Mouse (Mus musculus): ENCODE measurements around the gene D1Ertd622e. TPM values are rescaled to one million over a fixed set of nuclear protein-coding genes. Genes with fewer than 3 reads are reported as not detected.

D1Ertd622e gene
- polyA plus RNA-seq, 1 experiment from 2014 or later = 18.7 TPM

DNA sequence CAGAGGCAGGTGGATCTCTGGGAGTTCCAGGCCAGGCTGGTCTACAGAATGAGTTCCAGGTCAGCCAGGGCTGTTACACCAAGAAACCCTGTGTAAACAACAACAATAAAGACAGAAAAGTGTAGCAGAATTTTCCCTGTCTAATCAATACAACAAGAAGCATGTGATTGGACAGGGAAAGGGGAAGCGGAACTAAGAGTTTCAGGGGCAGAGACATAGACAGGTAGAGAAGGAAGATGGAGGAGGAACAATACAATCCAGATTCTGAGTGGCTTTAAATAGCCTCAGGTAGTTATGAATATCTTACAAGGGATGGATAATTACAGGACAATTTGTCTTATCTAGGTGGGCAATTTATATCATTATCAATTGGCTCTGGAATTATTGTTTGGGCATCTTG is 5.4 kb upstream of the D1Ertd622e start:
- Histone ChIP-seq H3K4me3 (replicated peaks) (no peak overlapping the region), H3K27ac (replicated peaks) (no peak overlapping the region), H3K9ac (no peak overlapping the region), H3K9me3 (replicated peaks) (no peaks in the 10 kb centered on the region), H3K4me2 (replicated peaks) (no peak overlapping the region), H3K4me1 (peaks cover 3% of the 10 kb centered on the region; the same call in 1 of the 2 replicates), H3K27me3 (no peaks in the 10 kb centered on the region), H3K36me3 (no peaks in the 10 kb centered on the region)
- WGBS = 85% methylated on average over 1 of the region's 1 CpGs
- ATAC-seq (ENCODE audit: insufficient number of reproducible peaks, low FRiP score, low TSS enrichment, low read depth) = no peak

DNA sequence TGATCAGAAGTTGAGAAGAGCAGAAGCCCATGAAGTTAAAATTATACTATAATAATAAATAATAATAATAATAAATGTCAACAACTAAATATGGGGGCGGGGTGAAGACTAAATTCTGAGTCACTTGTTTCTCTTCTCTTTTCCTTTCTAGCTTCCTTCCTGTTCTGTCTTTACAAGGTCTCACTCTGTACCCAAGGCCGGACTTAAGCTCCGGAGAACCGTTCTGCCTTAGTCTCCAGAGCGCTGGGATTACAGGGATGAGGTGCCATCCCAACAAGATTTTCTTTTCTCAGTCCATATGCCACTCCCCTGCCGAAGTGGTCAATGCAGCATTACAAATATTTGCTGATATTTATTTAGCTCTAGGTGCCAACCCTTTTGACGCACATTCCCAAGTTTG is 450 bp upstream of the D1Ertd622e start:
- H3K36me3 ChIP-seq = no peaks in the 10 kb centered on the region
- H3K27me3 ChIP-seq = no peaks in the 10 kb centered on the region
- H3K4me3 ChIP-seq (replicated peaks) = peak overlapping the region; percentile 80
- 21% methylated on average over 7 of the region's 7 CpGs for WGBS
- H3K27ac ChIP-seq (replicated peaks) = peak overlapping the region; percentile 90; the same call in 1 of the 2 replicates
- H3K9ac ChIP-seq = peak overlapping the region; percentile 52; the same call in 1 of the 2 replicates
- no peaks in the 10 kb centered on the region for H3K9me3 ChIP-seq (replicated peaks)
- peaks cover 10% of the 10 kb centered on the region; the same call in 1 of the 2 replicates for H3K4me1 ChIP-seq
- peak overlapping the region; percentile 66 for H3K4me2 ChIP-seq (replicated peaks)
- ATAC-seq (ENCODE audit: insufficient number of reproducible peaks, low FRiP score, low TSS enrichment, low read depth) = no peak

- under 1% methylated on average over 82 of the region's 93 CpGs for WGBS
- H3K4me2 ChIP-seq (replicated peaks) = peak overlapping the region; percentile 66
- H3K4me1 ChIP-seq = peaks cover 10% of the 10 kb centered on the region; the same call in 1 of the 2 replicates
- H3K27me3 ChIP-seq = no peaks in the 10 kb centered on the region
- peak; percentile 52 for ATAC-seq (ENCODE audit: insufficient number of reproducible peaks, low FRiP score, low TSS enrichment, low read depth)
- H3K4me3 ChIP-seq (replicated peaks) = peak overlapping the region; percentile 80
- peak overlapping the region; percentile 90 for H3K27ac ChIP-seq (replicated peaks)
- H3K9ac ChIP-seq = peak overlapping the region; percentile 52
- H3K9me3 ChIP-seq (replicated peaks) = no peaks in the 10 kb centered on the region
- H3K36me3 ChIP-seq = no peaks in the 10 kb centered on the region
Measured at GRCm38 (mm10) chr1:97660687-97661405, 1.0 kb downstream of the D1Ertd622e start.

DNA sequence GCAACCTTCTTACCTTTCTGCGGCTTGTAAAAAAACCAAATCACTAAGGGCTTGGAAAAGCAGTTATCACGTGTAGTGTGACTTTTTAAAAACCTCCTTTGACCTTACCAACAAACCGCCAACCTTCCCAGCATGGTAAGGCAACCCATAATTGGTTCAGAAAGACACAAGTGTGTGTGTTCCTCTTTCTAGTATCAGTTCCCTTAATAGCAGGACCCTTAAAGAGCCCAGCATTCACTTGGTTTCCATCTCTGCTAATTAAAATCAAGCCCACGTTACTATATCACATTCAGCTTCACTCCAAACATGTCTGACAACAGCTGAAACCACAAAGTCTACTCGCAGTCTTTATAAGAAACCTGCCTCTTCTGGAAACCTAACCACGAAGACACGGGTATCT is 2.5 kb downstream of the D1Ertd622e start:
- Histone ChIP-seq H3K4me2 (replicated peaks) (0 out of 2 replicates have a peak overlapping the region, but pooled peaks have one; percentile 66), H3K27ac (replicated peaks) (no peak overlapping the region), H3K27me3 (no peaks in the 10 kb centered on the region), H3K9me3 (replicated peaks) (no peaks in the 10 kb centered on the region), H3K9ac (no peak overlapping the region), H3K4me3 (replicated peaks) (peak overlapping the region; percentile 80; the same call in 1 of the 2 replicates), H3K36me3 (no peaks in the 10 kb centered on the region), H3K4me1 (peaks cover 10% of the 10 kb centered on the region; the same call in 1 of the 2 replicates)
- 60% methylated on average over 7 of the region's 7 CpGs for WGBS
- no peak for ATAC-seq (ENCODE audit: insufficient number of reproducible peaks, low FRiP score, low TSS enrichment, low read depth)

DNA sequence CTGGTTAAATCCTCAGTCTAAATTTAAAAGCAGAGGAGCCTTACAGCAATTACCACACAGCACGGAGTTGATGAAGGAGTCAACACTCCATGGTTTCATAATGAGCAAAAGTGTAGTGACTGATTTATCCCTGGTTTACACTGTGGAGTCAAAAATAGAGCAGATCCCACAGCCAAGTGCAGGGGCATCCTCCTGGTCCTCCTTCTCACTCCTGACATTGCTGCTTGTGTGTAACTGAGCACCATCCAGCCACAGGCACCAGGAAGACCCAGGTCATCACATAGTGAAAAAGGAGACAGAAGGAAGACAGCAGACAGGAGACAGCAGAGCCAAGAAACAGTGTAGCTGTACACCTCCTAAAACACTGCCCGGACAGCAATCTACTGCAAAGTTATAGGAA is 4.1 kb downstream of the D1Ertd622e start:
- H3K27ac ChIP-seq (replicated peaks) = no peak overlapping the region
- H3K36me3 ChIP-seq = no peaks in the 10 kb centered on the region
- peaks cover 10% of the 10 kb centered on the region; the same call in 1 of the 2 replicates for H3K4me1 ChIP-seq
- no peak overlapping the region for H3K9ac ChIP-seq
- no peaks in the 10 kb centered on the region for H3K27me3 ChIP-seq
- 72% methylated on average over 2 of the region's 2 CpGs for WGBS
- no peak overlapping the region for H3K4me2 ChIP-seq (replicated peaks)
- no peaks in the 10 kb centered on the region for H3K9me3 ChIP-seq (replicated peaks)
- ATAC-seq (ENCODE audit: insufficient number of reproducible peaks, low FRiP score, low TSS enrichment, low read depth) = no peak
- no peak overlapping the region for H3K4me3 ChIP-seq (replicated peaks)

- no peaks in the 10 kb centered on the region for H3K36me3 ChIP-seq
- ATAC-seq (ENCODE audit: insufficient number of reproducible peaks, low FRiP score, low TSS enrichment, low read depth) = no peak
- peaks cover 7% of the 10 kb centered on the region; the same call in 1 of the 2 replicates for H3K4me1 ChIP-seq
- WGBS = 57% methylated on average over 2 of the region's 2 CpGs
- no peak overlapping the region for H3K4me2 ChIP-seq (replicated peaks)
- H3K9me3 ChIP-seq (replicated peaks) = no peaks in the 10 kb centered on the region
- H3K27ac ChIP-seq (replicated peaks) = no peak overlapping the region
- H3K4me3 ChIP-seq (replicated peaks) = no peak overlapping the region
- no peaks in the 10 kb centered on the region for H3K27me3 ChIP-seq
- H3K9ac ChIP-seq = no peak overlapping the region
Measured at GRCm38 (mm10) chr1:97657201-97657600, 4.7 kb downstream of the D1Ertd622e start.

DNA sequence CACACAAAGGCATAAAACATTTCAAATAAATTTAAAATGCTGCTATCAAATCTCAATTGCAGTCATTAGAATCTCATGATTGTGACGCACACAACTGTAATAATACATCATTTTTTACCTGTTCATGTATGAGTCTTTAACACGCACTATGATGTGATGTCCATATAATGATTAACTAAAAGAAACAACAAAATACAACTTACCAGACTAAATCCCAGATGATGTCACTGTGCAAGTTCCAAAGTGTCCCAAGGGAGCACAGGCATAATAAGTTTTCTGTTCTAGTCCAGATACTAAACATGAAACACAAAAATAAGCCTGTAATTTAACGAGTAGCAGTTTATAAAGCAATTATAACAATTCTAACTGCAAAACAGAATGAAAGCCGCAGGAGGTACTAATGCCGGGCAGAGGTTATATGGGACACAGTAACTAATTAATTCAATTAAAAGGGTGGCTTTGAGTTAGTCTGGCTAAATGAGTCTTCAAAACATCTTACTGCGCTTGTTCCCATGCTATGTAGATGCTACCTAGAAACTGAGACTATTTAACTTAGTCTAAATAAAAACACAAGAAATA is 7.4 kb downstream of the D1Ertd622e start:
- H3K27ac ChIP-seq (replicated peaks) = no peak overlapping the region
- H3K4me1 ChIP-seq = peaks cover 3% of the 10 kb centered on the region; the same call in 1 of the 2 replicates
- no peaks in the 10 kb centered on the region for H3K36me3 ChIP-seq
- H3K27me3 ChIP-seq = no peaks in the 10 kb centered on the region
- no peaks in the 10 kb centered on the region for H3K9me3 ChIP-seq (replicated peaks)
- H3K9ac ChIP-seq = no peak overlapping the region
- no peak for ATAC-seq (ENCODE audit: insufficient number of reproducible peaks, low FRiP score, low TSS enrichment, low read depth)
- whole genome bisulfite sequencing = 73% methylated on average over 6 of the region's 6 CpGs
- no peak overlapping the region for H3K4me2 ChIP-seq (replicated peaks)
- no peak overlapping the region for H3K4me3 ChIP-seq (replicated peaks)

DNA sequence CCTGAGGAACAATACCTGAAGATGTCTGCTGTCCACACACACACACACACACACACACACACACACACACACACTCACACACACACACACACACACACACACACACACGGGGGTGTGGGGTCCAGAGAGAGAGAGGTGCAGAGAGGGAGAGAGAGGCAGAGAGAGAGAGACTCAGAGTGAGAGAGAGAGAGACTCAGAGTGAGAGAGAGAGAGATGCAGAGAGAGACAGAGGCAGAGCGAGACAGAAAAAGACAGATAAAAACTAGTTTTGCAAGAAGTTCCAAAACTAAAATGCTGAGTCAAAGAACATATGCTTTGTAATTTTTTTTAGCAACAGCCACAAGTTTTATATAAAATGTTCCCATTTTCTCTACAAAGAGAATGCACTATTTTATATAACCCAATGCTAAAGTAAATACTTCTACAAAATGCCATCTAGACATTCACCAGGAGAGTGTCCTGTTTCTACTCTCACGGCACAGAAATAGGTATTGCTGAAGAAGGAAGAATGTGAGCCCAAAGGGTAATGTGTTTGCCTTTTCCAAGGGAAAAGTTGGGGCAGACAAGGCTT is 11.2 kb downstream of the D1Ertd622e start:
- WGBS = 57% methylated on average over 3 of the region's 3 CpGs

DNA sequence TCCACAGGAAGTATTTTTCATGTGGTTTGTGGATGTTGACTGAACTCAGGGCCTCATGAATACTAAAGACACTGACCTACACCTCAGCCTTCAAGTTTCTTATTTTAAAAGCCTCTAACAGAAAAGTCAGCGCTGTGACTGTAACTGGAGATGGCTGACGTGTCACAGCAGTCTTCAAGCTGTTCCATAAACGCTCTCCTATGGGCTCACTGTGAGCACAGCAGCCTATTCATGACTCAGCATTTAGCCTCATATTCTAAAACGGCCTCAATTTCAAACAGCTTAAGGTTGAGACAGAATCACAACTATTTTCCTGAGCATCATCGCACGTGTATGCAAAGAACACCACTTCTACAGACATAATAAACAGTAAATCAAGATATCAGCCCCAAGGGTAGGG is 11.8 kb downstream of the D1Ertd622e start:
- 37% methylated on average over 6 of the region's 6 CpGs for WGBS
- no peak overlapping the region for H3K9ac ChIP-seq
- no peaks in the 10 kb centered on the region for H3K4me1 ChIP-seq
- H3K4me2 ChIP-seq (replicated peaks) = no peak overlapping the region
- ATAC-seq (ENCODE audit: insufficient number of reproducible peaks, low FRiP score, low TSS enrichment, low read depth) = no peak
- H3K27ac ChIP-seq (replicated peaks) = no peak overlapping the region
- H3K4me3 ChIP-seq (replicated peaks) = no peak overlapping the region
- no peaks in the 10 kb centered on the region for H3K9me3 ChIP-seq (replicated peaks)
- peaks cover 5% of the 10 kb centered on the region; the same call in 1 of the 2 replicates for H3K36me3 ChIP-seq
- H3K27me3 ChIP-seq = no peaks in the 10 kb centered on the region

More for the DNA sequence above, 11.2 kb downstream of the D1Ertd622e start:
- H3K4me3 ChIP-seq (replicated peaks) = no peak overlapping the region
- no peak overlapping the region for H3K9ac ChIP-seq
- no peaks in the 10 kb centered on the region for H3K9me3 ChIP-seq (replicated peaks)
- H3K36me3 ChIP-seq = peaks cover 5% of the 10 kb centered on the region; the same call in 1 of the 2 replicates
- no peak for ATAC-seq (ENCODE audit: insufficient number of reproducible peaks, low FRiP score, low TSS enrichment, low read depth)
- H3K4me2 ChIP-seq (replicated peaks) = no peak overlapping the region
- no peaks in the 10 kb centered on the region for H3K4me1 ChIP-seq
- no peaks in the 10 kb centered on the region for H3K27me3 ChIP-seq
- no peak overlapping the region for H3K27ac ChIP-seq (replicated peaks)

GRCm38 (mm10) chr1:97647037-97647436 is 14.8 kb downstream of the D1Ertd622e start:
- no peaks in the 10 kb centered on the region for H3K27me3 ChIP-seq
- H3K4me1 ChIP-seq = no peaks in the 10 kb centered on the region
- 86% methylated on average over 1 of the region's 1 CpGs for WGBS
- ATAC-seq (ENCODE audit: insufficient number of reproducible peaks, low FRiP score, low TSS enrichment, low read depth) = no peak
- H3K27ac ChIP-seq (replicated peaks) = no peak overlapping the region
- no peak overlapping the region for H3K4me2 ChIP-seq (replicated peaks)
- peaks cover 5% of the 10 kb centered on the region; the same call in 1 of the 2 replicates for H3K36me3 ChIP-seq
- H3K9ac ChIP-seq = no peak overlapping the region
- H3K9me3 ChIP-seq (replicated peaks) = no peaks in the 10 kb centered on the region
- no peak overlapping the region for H3K4me3 ChIP-seq (replicated peaks)

- ATAC-seq (ENCODE audit: insufficient number of reproducible peaks, low FRiP score, low TSS enrichment, low read depth) = no peak
- Histone ChIP-seq H3K9me3 (replicated peaks) (no peaks in the 10 kb centered on the region), H3K9ac (no peak overlapping the region), H3K4me1 (no peaks in the 10 kb centered on the region), H3K27me3 (no peaks in the 10 kb centered on the region), H3K27ac (replicated peaks) (no peak overlapping the region), H3K4me3 (replicated peaks) (no peak overlapping the region), H3K36me3 (no peaks in the 10 kb centered on the region), H3K4me2 (replicated peaks) (no peak overlapping the region)
- WGBS = 75% methylated on average over 8 of the region's 8 CpGs
Measured at GRCm38 (mm10) chr1:97634104-97634503, 27.8 kb downstream of the D1Ertd622e start.

Data from embryonic facial prominence, embryonic 15.5 days (tissue).